Mouse (Mus musculus) bone marrow macrophage, adult 2 months (primary cell): ENCODE measurements around the gene Dpp8.

Experiments
- CTCF ChIP-seq: IDR thresholded peaks from 2 replicates; pipeline ENCODE4 v1.5.1; 2012; ENCODE audit warnings: low read depth, mild to moderate bottlenecking, low read length, moderate library complexity
- POLR2A ChIP-seq: IDR thresholded peaks from 2 replicates; pipeline ENCODE4 v1.6.1; 2012; ENCODE audit warnings: mild to moderate bottlenecking, low read depth, low read length, borderline replicate concordance

GRCm38 (mm10) chr9:65102377-65103172 is 70.4 kb downstream of the Dpp8 start:
- TF ChIP-seq CTCF (no peak), POLR2A (no peak)
